Comparison of ENCODE assay signal across 14 mouse cellular contexts in the genomic region with DNA sequence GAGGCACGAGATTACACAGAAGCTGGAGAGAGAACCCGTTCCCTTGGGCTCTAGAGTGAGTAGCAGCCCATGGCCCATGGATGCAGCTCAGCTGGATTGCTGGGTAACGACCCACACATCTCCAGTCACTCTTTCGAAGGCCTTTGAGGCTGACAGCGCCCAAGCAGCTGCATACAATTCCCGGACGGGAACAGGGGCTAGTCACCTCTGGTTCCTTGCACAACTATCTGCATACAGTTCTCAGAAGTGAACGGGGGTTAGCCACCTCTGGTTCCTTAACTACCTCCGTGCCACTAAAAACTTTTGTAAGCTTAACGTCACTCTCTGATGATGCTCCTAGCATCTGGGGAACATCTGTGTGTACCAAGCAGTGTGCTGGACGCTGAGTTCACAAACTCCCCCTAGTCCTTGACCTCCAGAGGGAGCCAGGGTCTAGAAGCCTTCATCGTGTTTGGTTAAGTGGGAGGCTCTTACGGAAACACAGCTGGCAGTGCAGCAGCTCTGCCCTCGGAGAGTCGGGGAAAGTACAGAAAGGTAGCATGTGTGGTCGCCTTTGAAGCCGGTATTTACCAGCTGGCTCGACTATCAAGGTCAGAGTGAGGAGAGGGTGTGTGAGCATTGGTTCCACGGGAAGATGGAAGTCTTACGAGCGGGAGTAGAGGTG. TPM values are rescaled to one million over a fixed set of nuclear protein-coding genes. Genes with fewer than 3 reads are reported as not detected.
A peak's percentile ranks its signal among the peaks of the same experiment; 100 is the strongest.
DNase-seq lines count a peak whose midpoint lies in the region; ATAC-seq lines count a peak whose summit lies in the region.
"Had no signal": no experiment of that assay in that cellular context is flagged by ENCODE, and none has a peak within 500 bp of the region (broad histone marks: within the 10 kb centered on the region; RNA-seq: fewer than 3 reads in every experiment).

No protein-coding gene starts in this region.

- 0 out of 2 replicates have a peak, but pooled peaks have one; percentile 7 for ATAC-seq in heart, embryonic 16.5 days (replicated peaks; ENCODE audit: extremely low read depth, insufficient read depth, low FRiP score)
- 0 out of 2 replicates have a peak, but pooled peaks have one; percentile 8 for ATAC-seq in midbrain, embryonic 11.5 days (ENCODE audit: low FRiP score)
- ATAC-seq in midbrain, embryonic 16.5 days, result no peak
- peak; percentile 2; the same call in 1 of the 2 replicates for ATAC-seq in limb, embryonic 13.5 days (ENCODE audit: low FRiP score, low read depth)
- peak; percentile 39; the same call in 1 of the 2 replicates for ATAC-seq in stomach, embryonic 16.5 days (ENCODE audit: insufficient read depth, low FRiP score)

- no peaks in the 10 kb centered on the region for H3K36me3 ChIP-seq in heart, embryonic 16.5 days (ENCODE audit: control insufficient read depth, insufficient read depth)
- H3K36me3 ChIP-seq in midbrain, embryonic 11.5 days (ENCODE audit: control insufficient read depth, insufficient read depth, low read length), result no peaks in the 10 kb centered on the region
- no peaks in the 10 kb centered on the region for H3K36me3 ChIP-seq in midbrain, embryonic 16.5 days (ENCODE audit: control insufficient read depth, insufficient read depth, low read length)
- 0 out of 2 replicates have a peak, but pooled peaks cover 2% of the 10 kb centered on the region for H3K36me3 ChIP-seq in limb, embryonic 13.5 days
- no peaks in the 10 kb centered on the region for H3K36me3 ChIP-seq in stomach, embryonic 16.5 days (ENCODE audit: control insufficient read depth, insufficient read depth, low read length)

- H3K4me2 ChIP-seq in heart, embryonic 16.5 days (ENCODE audit: low read depth, low read length), result no peak overlapping the region
- no peak overlapping the region for H3K4me2 ChIP-seq in midbrain, embryonic 11.5 days
- H3K4me2 ChIP-seq in midbrain, embryonic 16.5 days (ENCODE audit: low read length), result no peak overlapping the region
- no peak overlapping the region for H3K4me2 ChIP-seq in limb, embryonic 13.5 days (replicated peaks)
- H3K4me2 ChIP-seq in stomach, embryonic 16.5 days (ENCODE audit: low read depth, low read length), result no peak overlapping the region
- H3K4me2 ChIP-seq: hindbrain, embryonic 14.5 days had no signal

- DNase-seq in heart, adult 8-10 months (ENCODE audit: low spot score), result no peak
- DNase-seq in midbrain, embryonic 11.5 days (ENCODE audit: low spot score, missing footprints), result no peak
- no peak for DNase-seq in urinary bladder, postnatal 36 days (ENCODE audit: low spot score in 2 of 2)
- DNase-seq in cerebellum, postnatal 4 days (ENCODE audit: low spot score in 2 of 2), result no peak
- DNase-seq: heart, adult 2 months; kidney, postnatal 25 days; right cerebral cortex, postnatal 25 days had no signal

- H3K9me3 ChIP-seq in heart, embryonic 16.5 days (replicated peaks; ENCODE audit: control insufficient read depth, low read length), result no peaks in the 10 kb centered on the region
- no peaks in the 10 kb centered on the region for H3K9me3 ChIP-seq in midbrain, embryonic 11.5 days (ENCODE audit: control insufficient read depth, low read length)
- no peaks in the 10 kb centered on the region for H3K9me3 ChIP-seq in midbrain, embryonic 16.5 days (replicated peaks; ENCODE audit: control insufficient read depth, low read length, poor library complexity, severe bottlenecking)
- no peaks in the 10 kb centered on the region for H3K9me3 ChIP-seq in limb, embryonic 13.5 days
- H3K9me3 ChIP-seq in stomach, embryonic 16.5 days (replicated peaks; ENCODE audit: control insufficient read depth, low read length), result no peaks in the 10 kb centered on the region

- no peak overlapping the region for H3K27ac ChIP-seq in heart, embryonic 16.5 days (ENCODE audit: low read length)
- H3K27ac ChIP-seq in midbrain, embryonic 11.5 days (ENCODE audit: low read depth, low read length), result no peak overlapping the region
- no peak overlapping the region for H3K27ac ChIP-seq in midbrain, embryonic 16.5 days (ENCODE audit: low read length)
- H3K27ac ChIP-seq in limb, embryonic 13.5 days, result no peak overlapping the region
- H3K27ac ChIP-seq in stomach, embryonic 16.5 days (ENCODE audit: low read length), result peak overlapping the region; percentile 36; the same call in 1 of the 2 replicates
- H3K27ac ChIP-seq: heart, adult 2 months; hindbrain, embryonic 14.5 days; left cerebral cortex, adult 2 months; macrophage had no signal

- no peaks in the 10 kb centered on the region for H3K27me3 ChIP-seq in heart, embryonic 16.5 days (ENCODE audit: control insufficient read depth, insufficient read depth, low read length)
- no peaks in the 10 kb centered on the region for H3K27me3 ChIP-seq in midbrain, embryonic 11.5 days (ENCODE audit: control insufficient read depth, insufficient read depth, low read length)
- H3K27me3 ChIP-seq in midbrain, embryonic 16.5 days (ENCODE audit: control insufficient read depth, insufficient read depth, low read depth, low read length), result no peaks in the 10 kb centered on the region
- H3K27me3 ChIP-seq in limb, embryonic 13.5 days, result no peaks in the 10 kb centered on the region
- H3K27me3 ChIP-seq in stomach, embryonic 16.5 days (ENCODE audit: control insufficient read depth, insufficient read depth, low read length), result no peaks in the 10 kb centered on the region

- H3K9ac ChIP-seq in heart, embryonic 16.5 days (ENCODE audit: low read length), result no peak overlapping the region
- H3K9ac ChIP-seq in midbrain, embryonic 11.5 days (ENCODE audit: low read length), result no peak overlapping the region
- H3K9ac ChIP-seq in midbrain, embryonic 16.5 days (ENCODE audit: low read depth, low read length), result no peak overlapping the region
- no peak overlapping the region for H3K9ac ChIP-seq in limb, embryonic 13.5 days
- no peak overlapping the region for H3K9ac ChIP-seq in stomach, embryonic 16.5 days (ENCODE audit: low read length)
- H3K9ac ChIP-seq: hindbrain, embryonic 14.5 days had no signal

- H3K4me1 ChIP-seq in heart, embryonic 16.5 days (ENCODE audit: control insufficient read depth, insufficient read depth, low read length), result no peaks in the 10 kb centered on the region
- H3K4me1 ChIP-seq in midbrain, embryonic 11.5 days (ENCODE audit: control insufficient read depth, insufficient read depth, low read length), result no peaks in the 10 kb centered on the region
- H3K4me1 ChIP-seq in midbrain, embryonic 16.5 days (ENCODE audit: control insufficient read depth, insufficient read depth, low read length), result no peaks in the 10 kb centered on the region
- peaks cover 10% of the 10 kb centered on the region for H3K4me1 ChIP-seq in limb, embryonic 13.5 days
- H3K4me1 ChIP-seq in stomach, embryonic 16.5 days (ENCODE audit: control insufficient read depth, insufficient read depth, low read length), result 0 out of 2 replicates have a peak, but pooled peaks cover 10% of the 10 kb centered on the region

- H3K4me3 ChIP-seq in heart, embryonic 16.5 days (ENCODE audit: low read length), result no peak overlapping the region
- no peak overlapping the region for H3K4me3 ChIP-seq in midbrain, embryonic 11.5 days (ENCODE audit: low read depth, low read length)
- no peak overlapping the region for H3K4me3 ChIP-seq in midbrain, embryonic 16.5 days (ENCODE audit: low read depth, low read length)
- no peak overlapping the region for H3K4me3 ChIP-seq in limb, embryonic 13.5 days
- no peak overlapping the region for H3K4me3 ChIP-seq in stomach, embryonic 16.5 days (replicated peaks; ENCODE audit: low read length)
- H3K4me3 ChIP-seq: heart, adult 2 months; left cerebral cortex, adult 2 months had no signal

- 67% methylated on average over 21 of the region's 21 CpGs for WGBS in heart, embryonic 16.5 days
- 78% methylated on average over 21 of the region's 21 CpGs for WGBS in midbrain, embryonic 11.5 days
- 81% methylated on average over 21 of the region's 21 CpGs for WGBS in midbrain, embryonic 16.5 days
- 38% methylated on average over 21 of the region's 21 CpGs for WGBS in limb, embryonic 13.5 days
- 45% methylated on average over 21 of the region's 21 CpGs for WGBS in stomach, embryonic 16.5 days

RNA-seq across cellular contexts. Expression of a gene that starts 34.0 kb away (rescaled TPM):
- polyA plus RNA-seq in heart, embryonic 16.5 days (2015; fragmentation: Nextera tagmentation; extraction: Ambion mirVana), result 40.8 and 41.7 TPM in 2 replicates
- total RNA-seq in heart, adult 8-10 months (2022), result 10 to 100 TPM; 19.5 to 22.3 (median 20.7) TPM
- polyA plus RNA-seq in midbrain, embryonic 11.5 days (2014; fragmentation: Nextera tagmentation; extraction: Ambion mirVana), result 36.0 and 40.3 TPM in 2 replicates
- polyA plus RNA-seq in midbrain, embryonic 16.5 days (2015; fragmentation: Nextera tagmentation; extraction: Ambion mirVana), result 21.5 and 21.9 TPM in 2 replicates
- 85.8 and 91.9 TPM in 2 replicates for polyA plus RNA-seq in limb, embryonic 13.5 days (2015; fragmentation: Nextera tagmentation; extraction: Ambion mirVana)
- polyA plus RNA-seq in stomach, embryonic 16.5 days (2015; fragmentation: Nextera tagmentation; extraction: Ambion mirVana), result 110 and 114 TPM in 2 replicates
